Mouse (Mus musculus) CH12.LX (cell line): ENCODE data around the gene Sall1.

Experiments
- BHLHE40 ChIP-seq: IDR thresholded peaks from 2 replicates; pipeline ENCODE4 v1.6.1; 2011; ENCODE audit warnings: mild to moderate bottlenecking, low read depth, low read length, improper control_type of control experiment
- CTCF ChIP-seq, 2 experiments: IDR thresholded peaks in 1 of 2; conservative IDR thresholded peaks in 1 of 2; 2 replicates each; pipeline ENCODE4 v1.5.1; 2011 to 2012; ENCODE audit warnings: low read depth in 2 of 2, low read length in 2 of 2, improper control_type of control experiment in 1 of 2, inconsistent platforms in 1 of 2, mild to moderate bottlenecking in 1 of 2, moderate library complexity in 1 of 2
- EP300 ChIP-seq: IDR thresholded peaks from 2 replicates; pipeline ENCODE4 v1.6.1; 2011; ENCODE audit warnings: low read length, improper control_type of control experiment
- JUN ChIP-seq: IDR thresholded peaks from 2 replicates; pipeline ENCODE4 v1.6.1; 2011; ENCODE audit warnings: low read depth, mild to moderate bottlenecking, low read length, improper control_type of control experiment, moderate library complexity; ENCODE audit not compliant: insufficient read depth
- MAFK ChIP-seq: IDR thresholded peaks from 2 replicates; pipeline ENCODE4 v1.6.1; 2011; ENCODE audit warnings: low read length, improper control_type of control experiment; ENCODE audit not compliant: insufficient replicate concordance
- NRF1 ChIP-seq: IDR thresholded peaks from 2 replicates; pipeline ENCODE4 v1.6.1; 2014; ENCODE audit warnings: low read depth, mild to moderate bottlenecking, inconsistent platforms, low read length, improper control_type of control experiment, moderate library complexity
- POLR2A ChIP-seq: IDR thresholded peaks from 2 replicates; pipeline ENCODE4 v1.6.1; 2011; ENCODE audit warnings: low read depth, mild to moderate bottlenecking, improper control_type of control experiment, low read length
- POLR2AphosphoS2 ChIP-seq: IDR thresholded peaks from 2 replicates; pipeline ENCODE4 v1.6.1; 2011; ENCODE audit warnings: low read depth, low read length, improper control_type of control experiment
- USF1 ChIP-seq: IDR thresholded peaks from 2 replicates; pipeline ENCODE4 v1.6.1; 2014; ENCODE audit warnings: low read depth, mild to moderate bottlenecking, inconsistent platforms, low read length, improper control_type of control experiment
- ZC3H11A ChIP-seq: IDR thresholded peaks from 2 replicates; pipeline ENCODE4 v1.6.1; 2012; ENCODE audit warnings: low read depth, mild to moderate bottlenecking, inconsistent platforms, low read length, improper control_type of control experiment
- ZKSCAN1 ChIP-seq: IDR thresholded peaks from 2 replicates; pipeline ENCODE4 v1.6.1; 2012; ENCODE audit warnings: low read depth, inconsistent platforms, low read length, improper control_type of control experiment, borderline replicate concordance

- no peak for TF ChIP-seq JUN
- no peak for TF ChIP-seq POLR2A
- no peak for TF ChIP-seq USF1
- no peak for TF ChIP-seq MAFK
- TF ChIP-seq CTCF (conservative IDR thresholded peaks at IDR 0.05 in 1 of 2, IDR thresholded peaks at IDR 0.05 in 1 of 2; ENCODE audit: low read depth in 2 of 2, low read length in 2 of 2) = no peak
- TF ChIP-seq EP300 = no peak
- TF ChIP-seq POLR2AphosphoS2 = no peak
- TF ChIP-seq ZC3H11A = no peak
- TF ChIP-seq BHLHE40 = no peak
- no peak for TF ChIP-seq NRF1
- no peak for TF ChIP-seq ZKSCAN1
Observed at GRCm38 (mm10) chr8:89038920-89039319, 5.0 kb downstream of the Sall1 start.
